Comparison of ENCODE assay signal across 13 mouse cellular contexts in genomic region chr1:91051461-91052094, GRCm38 (mm10). TPM values are rescaled to one million over a fixed set of nuclear protein-coding genes. Genes with fewer than 3 reads are reported as not detected.
DNase-seq lines count a peak whose midpoint lies in the region; ATAC-seq and TF ChIP-seq lines count a peak whose summit lies in the region.
"Had no signal": no experiment of that assay in that cellular context is flagged by ENCODE, and none has a peak within 500 bp of the region (broad histone marks: within the 10 kb centered on the region; RNA-seq: fewer than 3 reads in every experiment).

No protein-coding gene starts in this region.

- peak; percentile 29 for TF ChIP-seq CTCF in lung, postnatal 0 days (IDR thresholded peaks at IDR 0.05)

- peaks cover 38% of the 10 kb centered on the region for H3K4me1 ChIP-seq in heart, embryonic 16.5 days (ENCODE audit: control insufficient read depth, insufficient read depth, low read length)
- peaks cover 17% of the 10 kb centered on the region; the same call in 1 of the 2 replicates for H3K4me1 ChIP-seq in lung, postnatal 0 days (ENCODE audit: insufficient read depth, low read depth, low read length)
- H3K4me1 ChIP-seq in liver, embryonic 12.5 days, result peaks cover 51% of the 10 kb centered on the region

- peak overlapping the region; percentile 34 for H3K9ac ChIP-seq in heart, embryonic 16.5 days (ENCODE audit: low read length)
- H3K9ac ChIP-seq in lung, postnatal 0 days (replicated peaks; ENCODE audit: low read depth), result no peak overlapping the region
- H3K9ac ChIP-seq in liver, embryonic 12.5 days, result no peak overlapping the region

- no peak for DNase-seq in heart, adult 18-20 months
- DNase-seq in lung, postnatal 0 days (ENCODE audit: low spot score), result no peak
- no peak for DNase-seq in lung, postnatal 14 days
- DNase-seq in urinary bladder, postnatal 10 days (ENCODE audit: low spot score), result no peak
- DNase-seq in layer of hippocampus, postnatal 10 days (ENCODE audit: low spot score in 2 of 2), result no peak
- DNase-seq: cerebellum, postnatal 10 days; retina, postnatal 1 day; thymus, postnatal 25 days had no signal

- no peaks in the 10 kb centered on the region for H3K9me3 ChIP-seq in heart, embryonic 16.5 days (replicated peaks; ENCODE audit: control insufficient read depth, low read length)
- no peaks in the 10 kb centered on the region for H3K9me3 ChIP-seq in lung, postnatal 0 days (ENCODE audit: low read length)
- no peaks in the 10 kb centered on the region for H3K9me3 ChIP-seq in liver, embryonic 12.5 days (replicated peaks)
- H3K9me3 ChIP-seq: embryonic facial prominence, embryonic 15.5 days; midbrain, embryonic 12.5 days had no signal

- H3K27ac ChIP-seq in heart, embryonic 16.5 days (ENCODE audit: low read length), result peak overlapping the region; percentile 29
- no peak overlapping the region for H3K27ac ChIP-seq in lung, postnatal 0 days (ENCODE audit: low read length)
- no peak overlapping the region for H3K27ac ChIP-seq in liver, embryonic 12.5 days
- H3K27ac ChIP-seq: hindbrain, embryonic 14.5 days; midbrain, embryonic 12.5 days had no signal

- no peak for TF ChIP-seq EP300 in lung, postnatal 0 days (IDR thresholded peaks at IDR 0.05)

- 59% methylated on average over 8 of the region's 8 CpGs for WGBS in heart, embryonic 16.5 days
- 71% methylated on average over 8 of the region's 8 CpGs for WGBS in lung, postnatal 0 days
- 59% methylated on average over 8 of the region's 8 CpGs for WGBS in liver, embryonic 12.5 days (ENCODE audit: insufficient replicate concordance)

- peak overlapping the region; percentile 95 for H3K4me2 ChIP-seq in heart, embryonic 16.5 days (ENCODE audit: low read depth, low read length)
- peak overlapping the region; percentile 75; the same call in 1 of the 2 replicates for H3K4me2 ChIP-seq in lung, postnatal 0 days (replicated peaks; ENCODE audit: low read depth, low read length)
- H3K4me2 ChIP-seq in liver, embryonic 12.5 days, result peak overlapping the region; percentile 78

- no peaks in the 10 kb centered on the region for H3K27me3 ChIP-seq in heart, embryonic 16.5 days (ENCODE audit: control insufficient read depth, insufficient read depth, low read length)
- no peaks in the 10 kb centered on the region for H3K27me3 ChIP-seq in lung, postnatal 0 days (replicated peaks; ENCODE audit: insufficient read depth, low read length)
- peaks cover 8% of the 10 kb centered on the region; the same call in 1 of the 2 replicates for H3K27me3 ChIP-seq in liver, embryonic 12.5 days (replicated peaks)
- H3K27me3 ChIP-seq: embryonic facial prominence, embryonic 15.5 days had no signal

- H3K4me3 ChIP-seq in heart, embryonic 16.5 days (ENCODE audit: low read length), result no peak overlapping the region
- H3K4me3 ChIP-seq in lung, postnatal 0 days (ENCODE audit: low read depth, low read length), result no peak overlapping the region
- H3K4me3 ChIP-seq in liver, embryonic 12.5 days, result no peak overlapping the region

- no peaks in the 10 kb centered on the region for H3K36me3 ChIP-seq in heart, embryonic 16.5 days (ENCODE audit: control insufficient read depth, insufficient read depth)
- no peaks in the 10 kb centered on the region for H3K36me3 ChIP-seq in lung, postnatal 0 days (ENCODE audit: insufficient read depth, low read length)
- no peaks in the 10 kb centered on the region for H3K36me3 ChIP-seq in liver, embryonic 12.5 days
- H3K36me3 ChIP-seq: embryonic facial prominence, embryonic 15.5 days; midbrain, embryonic 12.5 days had no signal

- no peak for ATAC-seq in heart, embryonic 16.5 days (replicated peaks; ENCODE audit: extremely low read depth, insufficient read depth, low FRiP score)
- no peak for ATAC-seq in lung, postnatal 0 days
- no peak for ATAC-seq in liver, embryonic 12.5 days

RNA-seq across cellular contexts. Expression of gene Lrrfip1, which starts 53.0 kb away (rescaled TPM):
- 156 TPM in 2 replicates for polyA plus RNA-seq in heart, embryonic 16.5 days (2015; fragmentation: Nextera tagmentation; extraction: Ambion mirVana)
- 10 to 100 TPM; 62.9 to 67.0 TPM for total RNA-seq in heart, adult 18-20 months (2021)
- polyA plus RNA-seq in lung, postnatal 0 days (2015; fragmentation: Nextera tagmentation; extraction: Ambion mirVana), result 83.1 and 101 TPM in 2 replicates
- polyA plus RNA-seq in liver, embryonic 12.5 days (2016; fragmentation: Nextera tagmentation; extraction: Ambion mirVana), result 17.4 and 18.1 TPM in 2 replicates
- 10 to 100 TPM; 73.9 to 88.3 TPM for total RNA-seq in layer of hippocampus, postnatal 10 days (2021)
